Mouse (Mus musculus): ENCODE results near the gene Ncoa4. TPM values are rescaled to one million over a fixed set of nuclear protein-coding genes. Genes with fewer than 3 reads are reported as not detected.
"Not testable (repeated sequence)": the region's sequence is repeated elsewhere in the genome, so short reads cannot be mapped to it uniquely, and the experiment has no call there.

The Ncoa4 gene
- polyA plus RNA-seq, 1 experiment from 2014 or later = 103 TPM

DNA sequence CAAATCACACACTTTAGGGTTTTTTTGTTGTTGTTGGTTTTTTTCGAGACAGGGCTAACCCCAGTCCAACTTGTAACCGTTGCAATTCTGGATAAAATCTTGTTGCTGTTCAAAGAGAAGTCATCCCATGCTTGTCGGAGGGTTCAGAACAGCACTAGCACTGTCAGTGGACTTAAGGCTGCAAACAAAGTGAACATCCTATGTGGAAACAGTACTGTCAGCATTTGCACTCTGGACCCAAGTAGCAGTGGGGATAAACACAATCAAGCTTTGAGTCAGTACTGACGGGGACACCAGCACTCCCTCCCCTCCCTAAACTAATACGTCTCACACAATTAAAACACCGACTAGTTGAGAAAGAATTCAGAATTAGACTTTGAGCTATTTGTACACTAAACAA lies 21.2 kb downstream of the Ncoa4 start:
- Histone ChIP-seq H3K36me3 (peaks cover 55% of the 10 kb centered on the region), H3K27me3 (no peaks in the 10 kb centered on the region), H3K4me1 (replicated peaks) (no peaks in the 10 kb centered on the region), H3K4me3 (no peak overlapping the region), H3K27ac (replicated peaks) (no peak overlapping the region), H3K4me2 (no peak overlapping the region), H3K9ac (no peak overlapping the region), H3K9me3 (no peaks in the 10 kb centered on the region)
- 90% methylated on average over 6 of the region's 6 CpGs for WGBS
- no peak for ATAC-seq (ENCODE audit: low FRiP score, low read depth)

DNA sequence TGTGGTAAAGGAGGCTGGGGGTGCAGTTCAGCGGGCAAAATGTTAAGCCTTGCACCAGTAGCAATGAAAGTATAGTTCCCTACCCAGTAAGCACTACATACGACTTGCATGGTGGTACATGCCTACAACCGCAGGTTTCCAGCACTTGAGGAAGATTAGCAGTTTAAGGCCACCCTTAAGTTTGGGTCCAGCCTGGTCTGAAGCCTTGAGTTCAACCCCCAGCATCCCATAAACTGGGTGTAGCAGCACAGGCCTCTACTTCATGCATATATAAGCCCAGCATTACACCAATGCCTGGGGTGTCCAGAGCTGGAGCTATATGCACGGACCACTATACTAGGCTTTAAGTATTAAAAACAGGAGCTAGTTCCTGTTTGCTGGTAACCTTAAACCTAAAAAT lies 24.2 kb downstream of the Ncoa4 start:
- H3K9ac ChIP-seq = no peak overlapping the region
- 98% methylated on average over 4 of the region's 4 CpGs for WGBS
- no peak for ATAC-seq (ENCODE audit: low FRiP score, low read depth)
- H3K36me3 ChIP-seq = peaks cover 74% of the 10 kb centered on the region
- no peak overlapping the region for H3K4me3 ChIP-seq
- no peaks in the 10 kb centered on the region for H3K9me3 ChIP-seq
- H3K4me2 ChIP-seq = no peak overlapping the region
- no peaks in the 10 kb centered on the region for H3K27me3 ChIP-seq
- no peaks in the 10 kb centered on the region for H3K4me1 ChIP-seq (replicated peaks)
- H3K27ac ChIP-seq (replicated peaks) = no peak overlapping the region

DNA sequence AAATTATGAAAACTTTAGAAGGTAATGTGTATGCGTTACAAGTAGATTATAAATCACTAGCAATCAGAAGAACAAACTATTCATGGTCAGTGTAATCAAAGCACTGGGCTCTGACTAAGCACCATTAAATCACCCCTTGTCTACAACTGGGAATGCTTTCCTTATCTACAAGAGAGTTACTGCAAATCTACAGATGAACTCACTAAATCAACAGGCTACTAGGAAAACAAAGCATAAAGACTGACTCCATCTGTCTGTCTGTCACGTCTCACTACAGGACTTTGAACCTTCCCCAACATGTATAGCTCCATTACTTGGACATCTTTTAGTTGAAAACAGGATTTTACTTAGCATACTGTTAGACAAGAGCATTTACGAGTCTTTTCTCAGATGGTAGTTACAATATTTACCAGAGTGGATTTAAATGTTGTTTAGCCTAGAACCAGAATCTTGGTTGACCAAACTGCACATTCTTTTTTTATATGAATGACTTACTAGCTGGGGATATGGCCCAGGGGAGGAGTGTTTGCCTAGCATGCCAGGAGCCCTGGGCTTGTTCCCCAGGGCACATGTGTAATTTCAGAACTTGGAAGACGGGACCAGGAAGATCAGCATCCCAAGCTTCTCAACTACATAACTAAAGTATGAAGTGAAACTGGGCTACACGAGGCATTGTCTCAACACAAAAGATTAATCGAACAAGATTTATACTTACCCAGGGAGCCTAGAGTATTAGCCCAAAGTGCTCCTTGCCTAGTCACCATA lies 31.1 kb downstream of the Ncoa4 start:
- peaks cover 58% of the 10 kb centered on the region for H3K36me3 ChIP-seq
- H3K9ac ChIP-seq = no peak overlapping the region
- no peak overlapping the region for H3K4me3 ChIP-seq
- no peak overlapping the region for H3K27ac ChIP-seq (replicated peaks)
- WGBS = 95% methylated on average over 6 of the region's 6 CpGs
- no peak for ATAC-seq (ENCODE audit: low FRiP score, low read depth)
- H3K4me2 ChIP-seq = no peak overlapping the region
- no peaks in the 10 kb centered on the region for H3K4me1 ChIP-seq (replicated peaks)
- no peaks in the 10 kb centered on the region for H3K9me3 ChIP-seq
- no peaks in the 10 kb centered on the region for H3K27me3 ChIP-seq

DNA sequence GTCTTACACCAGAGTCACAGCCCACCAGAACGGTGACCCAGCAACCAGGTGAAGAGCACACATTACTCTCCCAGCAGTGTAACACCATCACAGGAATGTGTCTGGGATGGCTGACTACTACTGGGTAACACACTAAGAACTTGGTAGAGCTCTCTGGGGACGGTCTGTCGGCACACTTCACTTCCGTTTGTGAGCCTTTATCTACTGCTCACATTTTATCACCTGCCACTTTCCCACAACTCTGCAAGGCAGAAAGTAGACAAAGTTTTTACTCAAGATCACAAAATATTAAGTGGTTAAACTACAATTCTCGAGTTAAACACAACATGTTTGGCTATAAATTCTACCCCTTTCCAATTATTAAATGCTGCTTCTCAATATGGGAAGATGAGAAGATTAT lies 32.3 kb downstream of the Ncoa4 start:
- H3K4me2 ChIP-seq = no peak overlapping the region
- H3K4me3 ChIP-seq = no peak overlapping the region
- no peak overlapping the region for H3K27ac ChIP-seq (replicated peaks)
- H3K27me3 ChIP-seq = no peaks in the 10 kb centered on the region
- 96% methylated on average over 5 of the region's 5 CpGs for WGBS
- no peaks in the 10 kb centered on the region for H3K9me3 ChIP-seq
- ATAC-seq (ENCODE audit: low FRiP score, low read depth) = no peak
- no peaks in the 10 kb centered on the region for H3K4me1 ChIP-seq (replicated peaks)
- H3K9ac ChIP-seq = no peak overlapping the region
- H3K36me3 ChIP-seq = peaks cover 55% of the 10 kb centered on the region

DNA sequence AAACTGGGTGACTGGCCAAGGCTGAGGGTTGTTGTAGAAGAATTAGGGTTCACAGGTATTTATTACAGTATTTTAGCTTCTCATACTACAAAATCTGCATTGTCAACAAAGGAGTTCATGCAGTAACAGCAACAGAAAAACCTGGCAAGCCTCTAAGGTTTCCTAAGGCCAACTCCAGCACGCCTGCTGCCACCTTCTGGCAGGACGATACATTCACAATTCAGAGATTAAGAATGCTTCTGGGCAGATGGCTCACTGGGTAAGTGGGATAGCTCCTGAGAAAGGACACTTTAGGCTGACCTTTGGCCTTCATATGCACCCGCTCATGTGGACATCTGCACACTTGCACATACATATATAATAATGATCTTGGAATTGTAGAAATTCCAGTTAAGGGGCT lies 32.8 kb downstream of the Ncoa4 start:
- H3K36me3 ChIP-seq = peaks cover 54% of the 10 kb centered on the region
- no peak overlapping the region for H3K4me3 ChIP-seq
- WGBS = 46% methylated on average over 3 of the region's 3 CpGs

DNA sequence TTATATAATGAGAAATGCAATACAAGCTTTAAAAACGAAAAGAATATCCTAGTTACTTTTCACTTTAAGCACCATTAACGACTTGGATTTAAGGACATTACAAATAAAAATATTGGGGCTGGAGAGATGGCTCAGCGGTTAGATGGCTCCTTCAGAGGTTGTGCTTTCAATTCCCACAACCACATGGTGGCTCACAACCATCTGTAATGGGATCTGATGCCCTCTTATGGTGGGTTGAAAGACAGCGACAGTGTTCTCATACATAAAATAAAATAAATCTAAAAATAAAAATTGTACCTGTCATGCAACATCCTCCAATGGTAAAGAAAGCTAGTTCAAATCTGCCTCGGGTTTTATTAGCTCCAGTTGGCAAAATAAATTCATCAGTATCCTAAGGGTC lies 33.9 kb downstream of the Ncoa4 start:
- H3K9me3 ChIP-seq; H3K4me2 ChIP-seq; H3K4me1 ChIP-seq (replicated peaks); H3K27ac ChIP-seq (replicated peaks); H3K9ac ChIP-seq; H3K4me3 ChIP-seq; ATAC-seq (ENCODE audit: low FRiP score, low read depth); H3K27me3 ChIP-seq: not testable (repeated sequence)
- WGBS = 87% methylated on average over 5 of the region's 5 CpGs
- H3K36me3 ChIP-seq = peaks cover 52% of the 10 kb centered on the region

More for the DNA sequence above, 32.8 kb downstream of the Ncoa4 start:
- H3K9ac ChIP-seq = no peak overlapping the region
- no peaks in the 10 kb centered on the region for H3K4me1 ChIP-seq (replicated peaks)
- ATAC-seq (ENCODE audit: low FRiP score, low read depth) = no peak
- no peaks in the 10 kb centered on the region for H3K27me3 ChIP-seq
- no peak overlapping the region for H3K27ac ChIP-seq (replicated peaks)
- H3K9me3 ChIP-seq = no peaks in the 10 kb centered on the region
- no peak overlapping the region for H3K4me2 ChIP-seq

DNA sequence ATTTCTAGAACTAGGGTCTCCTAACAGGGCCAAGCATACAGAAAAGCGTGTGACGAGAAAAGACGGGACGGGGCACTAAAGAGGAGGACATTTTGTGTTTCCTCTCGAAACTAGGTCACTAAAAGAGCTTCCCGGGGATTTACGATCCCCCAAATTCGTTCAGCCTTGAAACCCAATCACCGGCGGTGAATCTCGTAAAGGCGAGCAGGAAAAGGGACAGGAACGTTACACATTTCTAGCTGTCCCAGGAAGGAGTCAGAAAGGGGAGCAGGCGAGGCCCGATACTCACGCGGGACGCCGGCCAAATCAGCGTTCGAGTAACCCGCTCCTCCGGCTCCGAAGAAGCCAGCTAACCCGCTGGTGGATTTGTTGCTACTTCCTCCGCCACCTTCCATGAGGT lies 41.7 kb downstream of the Ncoa4 start:
- ATAC-seq (ENCODE audit: low FRiP score, low read depth) = peak; percentile 59; the same call in 1 of the 2 replicates
- H3K4me1 ChIP-seq (replicated peaks) = peaks cover 31% of the 10 kb centered on the region
- peak overlapping the region; percentile 84 for H3K4me3 ChIP-seq
- WGBS = 0% methylated on average over 25 of the region's 26 CpGs
- peak overlapping the region; percentile 36; the same call in 1 of the 2 replicates for H3K27ac ChIP-seq (replicated peaks)
- peaks cover 20% of the 10 kb centered on the region for H3K36me3 ChIP-seq
- peak overlapping the region; percentile 91 for H3K9ac ChIP-seq
- H3K4me2 ChIP-seq = peak overlapping the region; percentile 80
- H3K27me3 ChIP-seq = no peaks in the 10 kb centered on the region
- H3K9me3 ChIP-seq = no peaks in the 10 kb centered on the region

DNA sequence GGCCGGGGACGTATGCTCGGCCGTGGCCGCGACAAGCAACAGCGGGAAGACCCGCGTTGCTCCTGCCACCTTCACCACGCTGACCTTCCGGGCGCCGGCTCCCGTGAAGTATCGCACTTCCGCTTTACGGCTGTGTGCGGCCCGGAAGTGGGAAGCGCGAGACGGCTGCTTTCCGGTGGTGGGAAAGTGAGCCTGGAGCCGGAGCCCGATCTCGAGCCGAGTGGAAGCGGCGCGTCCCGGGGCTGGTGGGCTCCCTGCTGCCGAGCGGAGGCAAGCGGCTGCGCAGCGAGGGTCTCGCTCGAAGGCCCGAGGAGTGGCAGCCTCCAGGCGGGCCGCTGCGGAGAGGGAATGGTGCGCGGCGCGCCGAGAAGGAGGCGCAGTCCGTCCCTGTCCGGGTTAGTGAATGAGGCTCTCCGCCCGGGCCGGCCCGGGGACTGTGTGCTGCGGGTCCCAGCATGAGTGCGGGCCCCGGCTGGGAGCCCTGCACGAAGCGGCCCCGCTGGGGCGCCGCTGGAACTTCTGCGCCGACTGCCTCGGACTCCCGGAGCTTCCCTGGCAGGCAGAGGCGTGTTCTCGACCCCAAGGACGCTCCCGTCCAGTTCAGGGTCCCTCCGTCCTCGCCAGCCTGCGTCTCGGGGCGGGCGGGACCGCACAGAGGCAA lies 42.3 kb downstream of the Ncoa4 start, which contains the start of the genes Timm23 and Parg:
Timm23 (minus strand) TSS at position 108 of the 661 bp plus-strand sequence.
Parg (plus strand) TSS at position 159 of the 661 bp plus-strand sequence.
- Histone ChIP-seq H3K4me2 (peak within 1 kb of the TSS; percentile 89), H3K27me3 (no peaks in the 10 kb centered on the region), H3K36me3 (peaks cover 17% of the 10 kb centered on the region), H3K9me3 (no peaks in the 10 kb centered on the region), H3K27ac (replicated peaks) (peak within 1 kb of the TSS; percentile 83), H3K9ac (peak within 1 kb of the TSS; percentile 91), H3K4me3 (peak within 1 kb of the TSS; percentile 84), H3K4me1 (replicated peaks) (peaks cover 31% of the 10 kb centered on the region)
- ATAC-seq (ENCODE audit: low FRiP score, low read depth) = peak; percentile 95
- under 1% methylated on average over 73 of the region's 77 CpGs for WGBS

DNA sequence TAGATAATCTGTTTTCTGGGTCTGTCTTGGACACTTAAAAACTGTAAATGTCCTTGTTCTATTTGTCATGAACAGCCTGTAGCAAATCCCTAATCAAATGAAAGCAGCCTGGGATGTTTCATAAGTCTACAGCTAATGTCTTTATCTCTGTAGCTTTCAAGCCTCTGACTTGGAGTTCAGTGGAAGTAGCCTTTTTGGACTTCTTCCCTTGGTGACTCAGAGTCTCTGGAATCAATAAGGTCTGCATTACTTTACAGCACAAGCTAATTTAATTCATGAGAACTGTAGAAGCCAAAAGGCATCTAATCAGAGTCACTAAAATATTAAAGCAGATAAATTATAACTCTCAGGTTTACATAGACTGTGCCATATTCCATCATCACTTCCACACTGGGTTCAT lies 66.9 kb downstream of the Ncoa4 start:
- Histone ChIP-seq H3K9me3 (no peaks in the 10 kb centered on the region), H3K36me3 (0 out of 2 replicates have a peak, but pooled peaks cover 5% of the 10 kb centered on the region), H3K27me3 (no peaks in the 10 kb centered on the region), H3K4me1 (replicated peaks) (no peaks in the 10 kb centered on the region), H3K27ac (replicated peaks) (no peak overlapping the region), H3K4me3 (no peak overlapping the region), H3K4me2 (no peak overlapping the region), H3K9ac (no peak overlapping the region)
- no peak for ATAC-seq (ENCODE audit: low FRiP score, low read depth)

DNA sequence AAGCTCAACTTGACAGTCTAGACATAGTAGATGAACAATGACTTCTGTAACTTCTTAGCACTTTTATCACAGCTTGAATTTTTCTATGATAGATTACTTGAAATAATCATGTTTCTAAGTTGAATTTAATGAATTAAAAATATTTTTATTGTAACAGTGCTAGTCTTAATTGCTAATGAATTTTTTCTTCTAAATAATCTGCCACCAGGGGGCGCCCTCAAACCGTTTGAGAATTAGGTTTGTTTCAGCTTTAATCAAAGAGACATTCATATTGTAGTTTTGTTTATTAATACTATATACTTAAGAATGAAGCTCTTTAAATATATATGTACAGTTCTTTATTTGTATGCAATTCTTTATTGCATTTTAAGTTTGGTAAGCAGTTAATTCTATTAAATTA lies 69.3 kb downstream of the Ncoa4 start:
- Histone ChIP-seq H3K27ac (replicated peaks) (no peak overlapping the region), H3K4me2 (no peak overlapping the region), H3K4me1 (replicated peaks) (no peaks in the 10 kb centered on the region), H3K36me3 (0 out of 2 replicates have a peak, but pooled peaks cover 5% of the 10 kb centered on the region), H3K27me3 (no peaks in the 10 kb centered on the region), H3K9me3 (no peaks in the 10 kb centered on the region), H3K4me3 (no peak overlapping the region), H3K9ac (no peak overlapping the region)
- ATAC-seq (ENCODE audit: low FRiP score, low read depth) = no peak
- 0% methylated on average over 2 of the region's 2 CpGs for WGBS
